Mouse (Mus musculus) limb, embryonic 10.5 days (tissue): ENCODE measurements around the gene Rbm44. TPM values are rescaled to one million over a fixed set of nuclear protein-coding genes. Genes with fewer than 3 reads are reported as not detected.

Source experiments
- DNase-seq: peaks from one replicate; pipeline ENCODE4 v3.0.0-alpha.2; 2017; ENCODE audit warnings: low spot score
- H3K27ac ChIP-seq: fragments of 300-500 bp; sonication (generic); 2 replicates; pipeline ENCODE4 v1.5.1; 2016; ENCODE audit warnings: mild to moderate bottlenecking
- H3K27me3 ChIP-seq: fragments of 300-500 bp; sonication (generic); 2 replicates; pipeline ENCODE4 v1.6.1; 2016; ENCODE audit warnings: low read depth, mild to moderate bottlenecking; ENCODE audit not compliant: poor library complexity, severe bottlenecking
- H3K36me3 ChIP-seq: fragments of 300-500 bp; sonication (generic); 2 replicates; pipeline ENCODE4 v1.6.1; 2016; ENCODE audit warnings: mild to moderate bottlenecking, moderate library complexity
- H3K4me1 ChIP-seq: fragments of 300-500 bp; sonication (generic); 2 replicates; pipeline ENCODE4 v1.6.1; 2016
- H3K4me3 ChIP-seq: fragments of 300-500 bp; sonication (generic); 2 replicates; pipeline ENCODE4 v1.5.1; 2016; ENCODE audit warnings: mild to moderate bottlenecking, moderate library complexity
- H3K9me3 ChIP-seq: fragments of 300-500 bp; sonication (generic); replicated peaks from 2 replicates; pipeline ENCODE4 v1.6.1; 2016; ENCODE audit warnings: mild to moderate bottlenecking
- WGBS: fragments of 180-500 bp; shearing (Covaris S2); methylation state at CpG from one replicate; pipeline ENCODE4 v1.1.7; 2016; 5-methylcytosine and 5-hydroxymethylcytosine counted together
- polyA plus RNA-seq: library from polyadenylated mRNA; unstranded; fragments of >200 nt; fragmentation: Nextera tagmentation; extraction: Ambion mirVana; gene quantifications from 2 replicates; pipeline ENCODE4 v1.2.1, GENCODE M21; 2016

Rbm44 gene
- polyA plus RNA-seq, 1 experiment from 2014 or later, result 0.68 TPM

GRCm38 (mm10) chr1:91181261-91181660 lies 36.4 kb downstream of the Rbm44 start:
- peaks cover 47% of the 10 kb centered on the region for H3K27me3 ChIP-seq
- WGBS, result 84% methylated on average over 5 of the region's 5 CpGs
- DNase-seq, result peak; percentile 24
- peaks cover 13% of the 10 kb centered on the region for H3K4me1 ChIP-seq
- no peaks in the 10 kb centered on the region for H3K9me3 ChIP-seq
- H3K27ac ChIP-seq, result no peak overlapping the region
- no peaks in the 10 kb centered on the region for H3K36me3 ChIP-seq
- no peak overlapping the region for H3K4me3 ChIP-seq

GRCm38 (mm10) chr1:91181784-91182450 lies 37.0 kb downstream of the Rbm44 start:
- peaks cover 47% of the 10 kb centered on the region for H3K27me3 ChIP-seq
- H3K27ac ChIP-seq, result no peak overlapping the region

DNA sequence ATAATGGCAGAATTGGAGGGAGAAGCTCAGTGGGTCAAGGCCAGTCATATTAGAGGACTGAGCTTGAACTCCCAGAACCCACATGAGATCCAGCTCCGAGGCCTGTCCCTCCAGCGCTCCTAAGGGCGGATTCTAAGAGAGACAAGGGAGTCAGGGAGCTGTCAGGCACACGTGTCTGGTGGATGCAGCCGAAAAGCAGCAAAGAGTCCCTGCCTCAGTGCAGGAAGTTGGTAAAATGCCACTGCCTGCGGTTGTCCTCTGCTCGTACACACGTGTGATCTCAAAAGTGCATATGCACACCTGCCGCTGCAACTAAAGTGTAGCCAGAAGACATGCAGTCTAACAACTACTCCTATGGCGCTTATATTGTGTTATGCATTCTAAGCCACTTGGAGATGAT lies 38.4 kb downstream of the Rbm44 start:
- peaks cover 43% of the 10 kb centered on the region for H3K27me3 ChIP-seq
- peak; percentile 24 for DNase-seq
- H3K4me3 ChIP-seq, result no peak overlapping the region
- WGBS, result 88% methylated on average over 10 of the region's 10 CpGs
- H3K36me3 ChIP-seq, result no peaks in the 10 kb centered on the region
- H3K4me1 ChIP-seq, result peaks cover 13% of the 10 kb centered on the region
- no peak overlapping the region for H3K27ac ChIP-seq
- H3K9me3 ChIP-seq, result no peaks in the 10 kb centered on the region

More at GRCm38 (mm10) chr1:91181784-91182450, 37.0 kb downstream of the Rbm44 start:
- no peaks in the 10 kb centered on the region for H3K9me3 ChIP-seq
- H3K36me3 ChIP-seq, result no peaks in the 10 kb centered on the region
- DNase-seq, result peak; percentile 29
- 74% methylated on average over 12 of the region's 12 CpGs for WGBS
- H3K4me1 ChIP-seq, result peaks cover 13% of the 10 kb centered on the region
- H3K4me3 ChIP-seq, result no peak overlapping the region

DNA sequence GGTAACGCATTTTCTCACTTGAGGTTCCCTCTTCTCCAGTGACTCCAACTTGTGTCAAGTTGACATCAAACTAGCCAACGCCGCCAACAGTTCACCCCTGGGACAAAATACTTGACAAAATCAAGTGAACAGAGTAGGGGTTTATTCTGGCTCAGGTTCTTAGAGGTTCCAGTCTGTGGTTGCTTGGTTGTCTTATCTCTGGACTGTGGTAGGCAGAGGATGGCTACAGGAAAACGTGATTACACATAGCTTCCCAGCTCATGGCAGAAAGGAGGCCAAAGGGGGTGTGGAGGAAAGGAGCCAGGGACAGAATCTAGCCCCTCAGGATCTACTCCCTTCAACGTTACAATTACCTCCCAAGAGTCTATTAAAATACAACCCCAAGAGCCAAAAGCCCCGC lies 41.8 kb downstream of the Rbm44 start:
- Histone ChIP-seq H3K4me3 (no peak overlapping the region), H3K27me3 (peaks cover 9% of the 10 kb centered on the region), H3K27ac (no peak overlapping the region), H3K4me1 (no peaks in the 10 kb centered on the region), H3K9me3 (no peaks in the 10 kb centered on the region), H3K36me3 (no peaks in the 10 kb centered on the region)
- no peak for DNase-seq
- 92% methylated on average over 6 of the region's 6 CpGs for WGBS

DNA sequence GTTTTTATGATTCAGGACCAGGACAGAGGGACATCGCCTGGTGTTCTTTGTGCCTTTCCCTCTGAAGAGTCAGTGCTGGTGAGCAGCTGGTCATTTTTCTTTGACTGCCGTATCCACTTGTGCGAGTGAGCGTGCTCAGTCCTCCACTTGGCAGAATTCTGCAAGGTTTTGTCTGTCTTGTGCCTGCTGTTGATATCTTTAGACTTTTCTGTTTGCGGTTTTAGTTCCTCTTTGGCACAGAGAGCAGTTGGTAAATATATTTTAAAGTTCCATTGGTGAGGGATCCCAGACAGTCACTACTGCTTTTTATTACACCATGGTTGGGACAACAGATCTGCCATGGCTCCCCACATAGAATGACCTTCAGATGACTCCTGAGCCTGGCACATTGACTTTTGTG lies 42.4 kb downstream of the Rbm44 start:
- Histone ChIP-seq H3K36me3 (no peaks in the 10 kb centered on the region), H3K27ac (no peak overlapping the region), H3K27me3 (peaks cover 4% of the 10 kb centered on the region; the same call in 1 of the 2 replicates), H3K4me3 (no peak overlapping the region), H3K9me3 (no peaks in the 10 kb centered on the region), H3K4me1 (no peaks in the 10 kb centered on the region)
- 92% methylated on average over 5 of the region's 5 CpGs for WGBS
- DNase-seq, result no peak

- Histone ChIP-seq H3K36me3 (no peaks in the 10 kb centered on the region), H3K27ac (no peak overlapping the region), H3K9me3 (no peaks in the 10 kb centered on the region), H3K27me3 (no peaks in the 10 kb centered on the region), H3K4me1 (no peaks in the 10 kb centered on the region), H3K4me3 (no peak overlapping the region)
- DNase-seq, result no peak
- 90% methylated on average over 7 of the region's 7 CpGs for WGBS
Observed at GRCm38 (mm10) chr1:91187786-91188640, 43.1 kb downstream of the Rbm44 start.

- Histone ChIP-seq H3K27ac (no peak overlapping the region), H3K36me3 (no peaks in the 10 kb centered on the region), H3K4me3 (no peak overlapping the region), H3K9me3 (no peaks in the 10 kb centered on the region), H3K4me1 (no peaks in the 10 kb centered on the region), H3K27me3 (no peaks in the 10 kb centered on the region)
- no peak for DNase-seq
- 87% methylated on average over 10 of the region's 10 CpGs for WGBS
Observed at GRCm38 (mm10) chr1:91188851-91189460, 44.1 kb downstream of the Rbm44 start.

DNA sequence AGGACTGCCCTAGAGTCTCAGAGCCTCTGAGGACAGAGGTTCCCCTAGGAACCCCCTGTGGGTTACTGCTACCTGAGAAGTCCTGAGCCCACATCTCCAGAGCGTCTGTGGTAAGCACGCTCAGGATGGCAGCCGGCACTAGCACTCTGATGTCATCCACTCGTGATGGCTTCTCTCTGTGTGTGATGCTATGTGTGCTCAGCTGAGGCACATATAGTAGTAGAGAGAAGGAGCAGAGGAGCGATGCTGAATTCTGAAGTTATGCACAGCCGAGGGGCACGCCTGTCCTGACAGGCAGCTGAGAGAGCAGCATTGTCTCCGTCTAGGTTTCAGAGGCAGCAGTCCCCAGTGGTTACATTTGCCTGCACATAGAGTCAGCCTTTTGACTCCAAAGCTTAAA lies 47.3 kb downstream of the Rbm44 start:
- no peak overlapping the region for H3K27ac ChIP-seq
- no peaks in the 10 kb centered on the region for H3K27me3 ChIP-seq
- no peaks in the 10 kb centered on the region for H3K36me3 ChIP-seq
- H3K4me3 ChIP-seq, result no peak overlapping the region
- H3K4me1 ChIP-seq, result no peaks in the 10 kb centered on the region
- no peak for DNase-seq
- 71% methylated on average over 8 of the region's 8 CpGs for WGBS
- H3K9me3 ChIP-seq, result no peaks in the 10 kb centered on the region

- Histone ChIP-seq H3K4me1 (no peaks in the 10 kb centered on the region), H3K27ac (no peak overlapping the region), H3K27me3 (no peaks in the 10 kb centered on the region), H3K36me3 (no peaks in the 10 kb centered on the region), H3K4me3 (no peak overlapping the region), H3K9me3 (no peaks in the 10 kb centered on the region)
- 93% methylated on average over 4 of the region's 4 CpGs for WGBS
- DNase-seq, result no peak
Observed at GRCm38 (mm10) chr1:91193242-91193641, 48.4 kb downstream of the Rbm44 start.

- WGBS, result 83% methylated on average over 4 of the region's 4 CpGs
- H3K4me3 ChIP-seq, result no peak overlapping the region
- no peak for DNase-seq
- H3K27me3 ChIP-seq, result no peaks in the 10 kb centered on the region
- H3K27ac ChIP-seq, result no peak overlapping the region
- no peaks in the 10 kb centered on the region for H3K9me3 ChIP-seq
- H3K36me3 ChIP-seq, result no peaks in the 10 kb centered on the region
- no peaks in the 10 kb centered on the region for H3K4me1 ChIP-seq
Observed at GRCm38 (mm10) chr1:91193680-91194079, 48.8 kb downstream of the Rbm44 start.

- Histone ChIP-seq H3K36me3 (no peaks in the 10 kb centered on the region), H3K4me3 (no peak overlapping the region), H3K4me1 (peaks cover 15% of the 10 kb centered on the region), H3K9me3 (no peaks in the 10 kb centered on the region), H3K27ac (no peak overlapping the region), H3K27me3 (no peaks in the 10 kb centered on the region)
- no peak for DNase-seq
- 88% methylated on average over 10 of the region's 10 CpGs for WGBS
Observed at GRCm38 (mm10) chr1:91199793-91200192, 54.9 kb downstream of the Rbm44 start.

DNA sequence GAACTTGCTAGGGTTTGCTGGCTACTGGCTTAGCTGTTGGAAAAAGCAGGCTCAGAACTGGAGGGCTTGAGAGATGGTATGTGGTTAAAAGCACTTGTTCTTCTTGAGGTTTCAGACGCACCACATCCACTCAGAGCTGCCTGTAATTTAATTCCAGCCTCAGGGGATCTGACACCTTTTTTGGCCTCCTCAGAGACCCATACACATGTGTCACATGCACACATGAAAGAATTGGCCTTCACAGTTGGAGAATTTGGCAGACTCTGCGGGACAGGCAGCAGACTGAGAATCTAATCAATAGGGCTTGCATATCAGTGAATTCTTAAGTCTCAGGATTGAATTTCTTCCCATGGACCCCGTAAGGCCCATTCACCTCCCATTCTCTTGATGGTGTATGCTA lies 56.2 kb downstream of the Rbm44 start:
- WGBS, result 66% methylated on average over 3 of the region's 3 CpGs
- Histone ChIP-seq H3K4me3 (no peak overlapping the region), H3K27me3 (no peaks in the 10 kb centered on the region), H3K9me3 (no peaks in the 10 kb centered on the region), H3K4me1 (peaks cover 18% of the 10 kb centered on the region), H3K27ac (no peak overlapping the region), H3K36me3 (no peaks in the 10 kb centered on the region)
- no peak for DNase-seq

GRCm38 (mm10) chr1:91204221-91204765 lies 59.4 kb downstream of the Rbm44 start:
- no peak for DNase-seq

More at GRCm38 (mm10) chr1:91204221-91204765, 59.4 kb downstream of the Rbm44 start:
- no peak overlapping the region for H3K27ac ChIP-seq
- no peaks in the 10 kb centered on the region for H3K36me3 ChIP-seq
- H3K27me3 ChIP-seq, result no peaks in the 10 kb centered on the region
- H3K9me3 ChIP-seq, result no peaks in the 10 kb centered on the region
- peaks cover 18% of the 10 kb centered on the region for H3K4me1 ChIP-seq
- H3K4me3 ChIP-seq, result no peak overlapping the region
- 85% methylated on average over 5 of the region's 5 CpGs for WGBS
